Mouse (Mus musculus) brain, embryonic 18.5 days (tissue): ENCODE data around the gene Nav1.

Experiments
- DNase-seq: peaks from one replicate; pipeline ENCODE4 v3.0.0-alpha.2; 2012; ENCODE audit warnings: low read depth, low spot score

The Nav1 gene

DNA sequence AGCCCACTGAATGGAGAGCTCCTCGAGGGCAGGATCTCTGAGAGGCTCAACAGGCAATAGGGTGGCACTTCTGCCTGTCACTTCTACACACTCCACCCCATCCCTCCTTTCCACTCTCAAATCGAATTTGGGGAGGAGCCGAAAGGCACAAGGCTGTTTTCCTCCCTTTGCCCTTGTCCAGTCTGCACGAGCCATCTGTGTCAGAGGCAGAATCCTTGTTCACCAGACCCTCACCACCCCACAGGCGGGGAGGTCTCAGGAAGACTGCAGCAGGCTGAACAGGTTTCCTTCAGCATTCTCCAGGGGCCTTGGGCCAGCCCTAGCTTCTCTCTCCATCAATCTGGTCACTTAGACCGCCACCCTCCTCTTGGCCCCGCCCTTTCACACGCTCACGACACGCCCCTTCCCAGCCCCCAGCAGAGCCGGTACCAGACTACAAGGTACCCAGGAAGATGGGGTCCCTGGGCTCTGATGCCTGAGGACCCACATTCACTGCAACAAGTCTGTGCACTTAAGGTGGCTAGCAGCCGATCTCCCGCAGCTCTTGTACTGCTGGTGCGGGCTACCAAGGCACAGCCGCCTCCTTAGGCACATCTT, 23.9 kb downstream of the Nav1 start:
- no peak for DNase-seq

DNA sequence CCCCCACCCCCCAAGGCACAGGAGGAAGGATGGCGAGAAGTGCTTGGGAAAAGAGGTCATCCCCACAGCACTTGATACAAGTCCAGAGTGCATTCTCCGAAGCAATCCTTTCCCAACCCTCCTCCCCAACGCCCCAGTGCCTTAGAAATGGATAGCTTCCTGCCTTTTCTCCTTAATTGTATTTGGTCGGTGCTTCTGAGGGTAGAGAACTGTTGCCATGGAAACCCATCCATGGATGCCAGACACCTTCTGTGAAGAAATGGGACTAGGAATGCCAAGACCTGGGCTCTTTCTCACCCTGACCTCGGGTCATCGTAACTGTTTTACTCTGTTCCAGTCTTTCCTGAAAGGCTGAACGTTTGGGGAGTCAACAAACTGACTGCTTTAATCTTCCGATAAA, 26.1 kb downstream of the Nav1 start:
- DNase-seq = no peak

DNA sequence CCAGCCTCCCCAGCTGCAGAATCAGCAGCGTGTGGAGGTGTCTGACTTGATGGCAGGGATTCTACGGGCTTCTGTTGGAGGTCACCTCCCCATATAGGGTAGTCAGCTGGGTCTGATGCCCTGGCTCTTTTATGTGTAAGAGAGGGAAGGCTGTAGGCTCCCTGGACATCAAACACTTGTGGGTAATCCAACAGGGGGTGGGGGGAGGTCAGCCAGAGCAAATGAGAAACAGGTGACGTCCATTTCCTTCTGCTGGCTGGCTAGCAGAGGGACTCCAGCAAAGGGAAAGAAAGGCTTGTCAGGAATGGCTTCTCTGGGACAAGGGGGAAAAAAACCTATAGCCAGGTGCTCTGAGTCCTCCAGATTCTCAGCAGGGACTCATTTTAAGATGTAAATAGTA, 28.0 kb downstream of the Nav1 start:
- no peak for DNase-seq

DNA sequence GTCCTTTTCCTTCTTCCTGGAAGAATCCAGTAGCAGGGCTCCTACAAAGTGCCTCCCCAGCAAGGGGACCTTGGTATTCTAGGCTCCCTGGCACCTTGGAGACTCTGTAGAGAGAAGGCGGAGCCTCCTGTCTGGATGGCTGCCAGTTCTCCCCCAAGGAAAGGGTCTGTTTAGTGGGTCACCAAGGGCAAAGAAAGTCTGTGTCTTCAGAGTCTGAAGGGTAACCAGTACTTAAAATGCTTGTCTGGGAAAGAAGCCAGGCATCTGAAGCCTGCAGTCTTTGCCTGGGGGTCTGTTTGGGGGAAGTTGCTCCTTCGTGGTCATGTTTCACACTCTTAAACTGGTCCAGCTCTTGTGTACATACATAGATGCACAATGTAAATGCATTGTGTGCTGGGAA, 29.3 kb downstream of the Nav1 start:
- DNase-seq = no peak

DNA sequence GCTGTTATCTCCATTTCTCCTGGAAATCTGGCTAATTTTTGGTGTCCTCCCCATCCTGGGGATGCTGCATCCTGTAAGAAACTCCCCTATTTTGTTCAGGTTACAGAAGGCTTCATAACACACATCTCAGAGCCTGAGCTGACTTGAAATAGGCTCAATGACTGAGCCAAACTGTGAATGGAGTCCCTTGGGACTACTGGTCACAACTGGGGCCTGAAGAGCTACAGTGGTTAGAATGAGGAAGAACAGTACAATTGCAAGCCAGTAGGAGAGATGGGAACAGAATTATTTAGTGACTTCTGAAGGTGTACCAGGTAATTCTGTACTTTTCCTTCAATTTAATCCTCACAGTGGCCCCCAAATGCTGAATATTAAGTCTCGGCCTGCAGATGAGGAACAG, 31.7 kb downstream of the Nav1 start:
- DNase-seq = no peak

DNA sequence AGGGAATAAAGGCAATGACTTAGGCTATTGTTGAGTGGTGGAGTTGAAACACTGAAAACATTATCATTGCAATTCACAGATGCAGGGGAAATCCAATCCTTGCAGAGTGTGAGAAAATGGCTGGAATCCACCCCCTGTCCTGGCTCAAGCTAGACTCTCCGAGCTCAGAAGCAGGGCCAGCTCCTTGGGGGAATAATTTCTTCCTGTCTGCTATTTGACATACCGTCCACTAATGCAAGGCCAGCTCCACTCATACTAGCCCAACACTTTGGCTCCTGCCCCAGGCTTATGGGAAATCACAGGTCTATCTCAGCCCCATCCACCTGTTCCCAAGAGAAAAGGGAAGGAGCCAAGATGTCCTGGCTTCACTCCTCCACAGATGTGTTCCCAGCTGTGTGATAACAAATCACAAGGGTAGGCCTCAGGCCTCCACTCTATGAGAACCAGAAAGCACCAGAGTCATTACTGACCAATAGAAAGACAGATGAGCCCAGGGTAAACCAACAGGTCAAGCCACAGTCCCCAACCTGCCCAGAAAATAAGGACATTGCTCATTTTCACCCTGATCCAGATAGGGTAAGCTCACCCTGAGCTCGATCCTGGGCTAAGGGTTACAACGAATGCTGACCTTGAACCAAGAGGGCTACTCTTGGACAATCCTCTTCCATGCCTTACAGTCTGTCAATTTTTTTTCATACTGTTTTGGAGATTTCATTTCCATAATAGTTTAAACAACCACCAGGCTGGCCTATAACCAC, 32.5 kb downstream of the Nav1 start:
- DNase-seq = no peak

DNA sequence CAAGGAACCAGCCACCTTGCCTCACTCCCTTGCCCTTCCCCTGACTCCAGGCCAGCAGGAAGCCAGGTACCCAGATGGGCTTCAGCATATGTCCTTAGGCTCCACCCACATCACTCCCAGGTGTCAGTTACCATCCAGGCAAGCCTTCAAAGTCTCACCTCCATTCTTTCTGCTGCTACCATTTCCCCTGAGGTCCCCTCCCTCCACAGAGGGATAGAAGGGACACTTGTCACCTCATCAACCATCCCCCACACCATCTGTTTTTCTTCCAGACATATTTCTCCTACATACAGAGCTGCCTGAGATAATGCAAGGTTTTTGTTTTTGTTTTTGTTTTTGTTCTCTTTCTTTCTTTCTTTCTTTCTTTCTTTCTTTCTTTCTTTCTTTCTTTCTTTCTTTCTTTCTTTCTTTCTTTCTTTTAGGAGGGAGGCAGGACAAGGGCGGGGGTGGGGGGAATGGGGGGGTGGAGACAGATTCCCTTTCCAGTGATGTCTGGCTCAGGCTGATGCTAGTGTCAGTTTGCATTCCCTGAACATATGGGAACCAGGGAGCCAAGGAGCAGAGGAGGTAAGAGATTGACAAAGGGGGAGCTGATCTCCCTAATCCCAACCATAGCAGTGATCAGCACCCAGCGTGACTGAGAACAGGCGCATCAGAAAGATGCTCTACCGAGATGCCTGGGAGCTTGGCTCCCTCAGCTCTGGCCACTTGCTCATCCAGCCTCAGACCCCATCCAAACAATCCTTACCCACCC, 34.8 kb downstream of the Nav1 start:
- no peak for DNase-seq

DNA sequence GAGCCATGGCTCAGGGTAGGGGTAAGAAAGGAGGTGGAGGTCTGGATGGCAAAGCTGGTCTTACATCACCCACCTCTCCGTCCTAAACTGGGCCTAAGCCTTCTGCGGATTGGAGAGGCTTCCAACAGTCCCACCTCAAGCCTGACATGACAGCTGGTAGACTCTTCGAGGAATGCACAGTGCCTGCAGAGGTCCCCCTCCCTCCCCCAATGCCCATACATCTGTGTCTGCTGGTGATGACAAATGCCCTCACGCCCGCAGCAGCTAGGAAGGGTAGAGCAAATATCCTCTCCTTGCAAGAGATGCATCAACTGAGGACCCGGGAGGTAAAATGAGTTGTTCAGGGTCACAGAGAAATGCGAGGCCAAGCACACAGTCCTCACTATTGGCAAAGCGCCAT, 39.0 kb downstream of the Nav1 start:
- no peak for DNase-seq

DNA sequence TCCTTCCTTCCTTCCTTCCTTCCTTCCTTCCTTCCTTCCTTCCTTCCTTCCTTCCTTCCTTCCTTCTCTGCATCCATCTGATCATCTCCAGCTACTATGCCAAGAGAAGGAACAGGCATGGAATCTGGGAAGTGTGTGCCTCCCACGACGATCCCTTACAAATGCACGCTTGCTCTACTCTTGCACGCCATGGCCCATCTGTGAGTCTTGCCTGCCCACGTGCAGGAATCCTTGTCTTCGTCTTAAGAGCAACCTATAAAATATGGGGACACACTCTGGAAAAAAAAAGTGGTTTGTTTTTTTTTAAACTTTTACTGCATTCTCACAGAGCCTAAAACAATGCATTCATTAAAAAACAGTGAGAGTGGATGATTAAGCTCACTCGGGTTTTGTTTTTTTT, 40.5 kb downstream of the Nav1 start:
- DNase-seq = no peak

DNA sequence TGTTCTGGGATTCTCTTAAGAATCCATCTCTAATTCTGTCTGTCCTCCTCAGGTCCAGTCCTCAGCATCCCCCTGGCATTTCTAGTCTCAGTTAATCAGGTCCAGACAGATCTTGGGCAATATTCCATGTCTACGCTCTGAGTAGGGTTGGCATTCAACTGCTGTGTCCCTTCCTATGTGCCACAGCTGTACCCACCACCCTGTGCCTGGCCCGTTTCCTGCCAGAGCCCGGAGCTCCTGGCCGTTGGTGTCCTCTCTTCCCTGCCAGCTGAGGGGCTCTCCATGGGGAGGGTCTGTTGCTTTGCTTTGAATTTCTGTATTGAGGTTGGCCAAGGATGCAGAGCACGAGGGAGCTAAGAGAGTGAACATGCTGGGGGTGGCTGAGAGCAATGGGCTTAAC, 41.3 kb downstream of the Nav1 start:
- no peak for DNase-seq

DNA sequence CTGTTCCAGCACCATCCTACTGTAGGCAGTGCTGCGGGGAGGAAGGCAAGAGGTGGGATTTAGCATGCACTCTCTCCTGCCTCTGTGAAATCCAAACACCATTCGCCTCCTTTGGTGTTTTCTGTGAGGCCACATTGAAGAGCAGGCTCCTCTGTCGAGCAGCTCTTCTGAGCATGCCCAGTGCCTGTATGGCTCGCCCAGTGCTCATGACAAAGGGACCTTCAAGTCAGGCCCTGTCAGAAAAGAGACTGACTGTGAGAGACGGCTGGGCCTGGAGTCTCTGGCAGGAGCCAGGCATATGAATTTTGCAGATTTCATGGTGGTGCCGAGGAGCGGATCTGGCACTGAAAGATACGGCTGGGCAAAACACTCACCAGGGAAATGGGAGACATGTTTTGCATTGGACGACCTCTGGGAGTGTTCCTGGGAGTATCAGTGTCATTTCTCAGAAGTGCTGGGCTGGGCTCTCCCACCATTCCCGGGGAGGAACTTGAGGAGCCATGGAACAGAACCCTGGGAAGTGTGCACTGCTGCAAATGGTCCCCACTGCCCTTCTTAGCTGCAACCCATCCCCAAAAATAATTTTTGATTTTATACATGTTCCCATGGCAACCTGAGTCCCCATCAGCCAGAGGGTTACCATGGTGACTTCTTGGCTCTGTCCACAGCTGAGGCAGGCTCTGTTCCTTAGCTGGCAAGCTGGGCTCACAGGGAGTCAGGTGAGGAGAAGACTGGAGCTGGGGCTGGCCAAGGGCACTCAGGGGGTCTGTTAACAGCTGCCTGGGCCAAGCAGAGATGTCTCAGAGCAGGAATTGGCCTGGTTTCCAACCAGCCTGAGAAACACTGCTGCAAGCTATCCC, 42.2 kb downstream of the Nav1 start:
- DNase-seq = no peak

DNA sequence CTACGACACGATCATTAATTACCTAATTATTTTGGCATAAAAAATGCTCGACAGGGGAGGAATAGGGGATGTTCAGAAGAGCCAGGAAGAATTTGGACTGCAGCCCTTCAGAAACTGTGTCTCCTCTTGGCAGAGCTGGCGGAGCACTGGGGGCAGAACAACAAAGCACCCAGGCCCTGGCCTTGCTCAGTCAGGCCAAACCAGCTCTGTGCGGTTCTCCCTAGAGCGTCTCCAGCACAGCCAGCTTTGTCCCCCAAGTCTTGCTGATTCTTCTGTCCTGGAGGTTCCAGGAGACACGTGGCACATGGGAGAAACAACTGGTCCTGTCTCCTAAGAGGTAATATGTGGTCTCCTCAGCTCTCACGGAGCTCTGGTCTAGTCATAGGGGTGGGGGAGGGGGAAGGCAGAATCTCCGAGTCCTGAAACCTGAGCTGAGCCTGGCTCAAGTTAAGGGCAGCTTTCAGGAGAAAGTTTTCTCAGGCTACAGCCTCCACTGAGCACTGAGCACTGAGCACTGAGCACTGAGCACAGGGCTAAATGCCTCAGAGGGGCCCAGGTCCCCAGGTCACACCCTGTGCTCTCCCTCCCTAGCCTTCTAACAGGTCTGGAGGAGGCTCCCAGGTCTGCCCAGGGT, 43.2 kb downstream of the Nav1 start:
- DNase-seq = no peak

DNA sequence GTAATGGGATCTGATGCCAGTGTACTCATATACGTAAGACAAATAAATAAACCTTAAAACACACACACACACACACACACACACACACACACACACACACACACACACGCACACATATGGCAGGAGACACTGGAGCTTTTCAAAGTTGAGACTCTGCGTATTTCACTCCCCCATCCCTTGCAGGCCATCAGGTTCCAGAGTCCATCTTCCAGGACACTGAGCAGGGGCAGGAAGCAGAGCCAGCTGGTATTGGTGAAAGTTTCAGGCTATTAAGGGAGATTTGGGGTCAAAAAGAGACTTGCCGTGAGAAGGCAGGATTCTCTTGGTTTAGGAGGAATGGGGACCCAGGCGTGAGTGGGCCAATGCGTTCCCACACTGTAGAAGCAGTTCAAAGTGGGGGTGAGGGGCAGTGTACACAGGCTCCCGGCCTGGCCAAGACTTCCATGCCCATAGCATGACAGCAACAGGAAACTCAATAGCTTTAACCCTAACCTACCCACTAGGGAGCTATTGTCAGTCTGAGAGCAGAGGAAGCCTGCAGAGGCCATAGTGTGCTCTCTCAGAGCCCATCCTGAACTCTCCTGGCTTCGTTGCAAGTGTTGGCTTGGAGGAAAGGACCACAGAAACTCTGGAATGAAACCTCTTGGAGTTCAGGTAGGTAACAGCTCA, 44.0 kb downstream of the Nav1 start:
- DNase-seq = no peak

DNA sequence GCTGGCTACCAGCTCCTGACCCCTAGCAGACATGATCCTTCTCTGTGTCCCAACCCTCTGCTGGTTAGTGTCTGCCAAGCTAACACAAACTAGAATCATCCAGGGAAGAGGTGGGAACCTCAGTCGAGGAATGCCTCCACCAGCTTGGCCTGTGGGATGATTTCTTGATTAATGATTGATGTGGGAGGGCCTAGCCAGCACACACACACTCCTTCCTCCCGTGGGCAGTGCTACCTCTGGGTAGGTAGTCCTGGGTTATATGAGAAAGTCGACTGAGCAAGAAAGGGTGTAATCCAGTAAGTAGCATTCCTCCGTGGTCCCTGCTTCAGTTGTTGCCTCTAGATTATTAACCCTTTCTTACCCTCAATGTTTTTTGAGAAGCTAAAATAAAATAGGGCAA, 45.0 kb downstream of the Nav1 start:
- DNase-seq = no peak

DNA sequence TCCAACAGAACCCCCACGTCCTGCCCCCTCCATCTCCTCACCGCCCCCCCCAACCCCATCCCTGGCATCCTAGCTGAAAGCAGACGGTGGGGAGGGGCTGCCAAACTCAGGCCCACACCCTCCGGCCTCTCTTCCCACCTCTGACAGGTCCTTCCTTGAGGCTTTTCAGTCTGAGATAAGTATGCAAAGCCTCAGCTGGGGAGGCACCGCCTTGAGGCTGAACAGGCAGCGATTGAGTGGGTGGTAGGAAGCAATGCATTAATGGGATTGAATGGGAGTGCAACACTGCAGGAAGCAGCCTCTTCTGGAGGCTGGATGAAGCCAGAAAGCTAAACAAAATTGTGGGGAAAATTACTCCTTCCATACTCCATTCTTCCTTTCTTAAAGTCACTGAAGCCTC, 45.8 kb downstream of the Nav1 start:
- no peak for DNase-seq

DNA sequence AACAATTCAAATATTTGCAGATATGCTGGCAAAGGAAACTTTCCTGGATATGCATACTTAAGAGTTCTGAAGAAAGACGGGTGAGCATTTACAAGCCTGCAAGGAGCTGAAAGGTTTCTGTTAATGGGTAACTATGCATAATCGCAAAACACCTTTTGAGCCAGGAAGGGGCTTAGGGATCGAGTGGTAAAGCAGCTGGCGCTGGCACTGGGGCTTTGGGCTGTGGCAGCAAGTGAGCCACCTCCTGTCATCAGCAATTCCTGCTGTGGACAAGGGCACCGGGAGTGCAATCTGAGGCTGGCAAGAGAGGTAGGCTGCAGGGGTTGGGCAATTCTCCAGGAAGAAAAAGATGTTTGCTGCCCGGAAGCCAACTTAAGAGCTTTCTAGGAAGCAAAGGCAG, 49.1 kb downstream of the Nav1 start:
- DNase-seq = no peak

DNA sequence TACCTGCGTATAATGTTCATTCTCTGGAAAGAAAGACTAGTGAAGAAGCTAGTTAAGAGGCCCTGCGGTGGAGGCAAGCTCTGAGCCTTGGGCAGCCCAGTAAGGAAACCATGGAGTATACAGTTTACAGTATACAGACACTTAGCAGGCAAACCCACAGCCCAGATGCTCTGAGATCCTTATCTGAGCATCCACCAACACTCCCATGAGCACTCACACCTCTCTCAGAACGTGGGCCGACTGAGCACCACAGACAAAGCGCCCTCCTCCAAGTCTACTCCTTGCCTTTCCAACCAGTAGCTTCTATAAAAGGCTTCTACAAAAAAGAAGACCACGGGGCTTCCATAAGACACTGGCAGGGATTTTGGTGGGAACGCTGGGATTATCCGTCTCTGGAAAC, 51.2 kb downstream of the Nav1 start:
- no peak for DNase-seq

DNA sequence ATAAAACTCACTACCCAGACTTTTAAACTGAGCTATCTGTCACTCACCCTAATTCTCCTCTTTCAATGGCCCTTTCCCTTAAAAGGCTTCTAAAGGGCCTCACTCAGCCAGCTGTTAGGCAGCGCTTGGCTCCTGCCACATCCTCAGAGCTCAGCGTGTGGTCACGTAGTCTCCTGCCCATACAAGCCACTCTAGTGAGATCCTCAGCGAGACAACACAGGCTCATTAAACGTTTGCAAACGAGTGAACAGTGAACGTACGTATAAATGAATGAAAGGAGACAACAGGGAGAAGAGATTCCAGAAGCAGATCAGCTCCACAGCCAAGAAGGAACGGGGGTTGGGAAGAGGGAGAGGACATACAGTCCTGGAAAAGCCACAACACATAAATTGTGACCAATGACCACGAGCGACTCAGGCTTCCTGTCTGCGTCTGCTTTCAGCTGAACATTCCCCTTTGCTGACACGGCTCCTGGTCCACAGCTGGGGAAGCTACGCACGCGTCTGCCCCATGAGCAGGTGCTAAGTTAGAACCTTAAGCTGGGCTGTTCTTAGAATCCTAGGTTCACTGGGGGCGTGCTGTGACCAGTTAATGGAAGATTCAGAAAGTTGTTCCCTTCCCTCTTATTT, 52.3 kb downstream of the Nav1 start:
- DNase-seq = no peak

DNA sequence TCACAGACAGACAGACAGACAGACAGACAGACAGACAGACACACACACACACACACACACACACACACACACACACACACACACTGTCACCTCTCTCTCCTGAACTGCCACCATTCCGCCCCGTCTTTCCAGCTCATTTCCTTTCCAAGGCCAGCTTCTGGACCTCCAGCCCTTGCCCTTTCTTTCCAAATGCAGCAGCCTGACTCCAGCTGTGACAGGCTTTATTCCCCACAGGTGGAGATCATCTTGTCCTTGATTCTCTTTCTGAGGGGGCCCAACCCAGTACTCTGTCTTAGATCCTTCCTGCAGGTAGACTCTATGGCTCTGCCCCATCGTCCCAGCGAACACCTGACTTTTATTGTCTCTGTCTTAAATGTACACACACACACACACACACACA, 53.5 kb downstream of the Nav1 start:
- no peak for DNase-seq

DNA sequence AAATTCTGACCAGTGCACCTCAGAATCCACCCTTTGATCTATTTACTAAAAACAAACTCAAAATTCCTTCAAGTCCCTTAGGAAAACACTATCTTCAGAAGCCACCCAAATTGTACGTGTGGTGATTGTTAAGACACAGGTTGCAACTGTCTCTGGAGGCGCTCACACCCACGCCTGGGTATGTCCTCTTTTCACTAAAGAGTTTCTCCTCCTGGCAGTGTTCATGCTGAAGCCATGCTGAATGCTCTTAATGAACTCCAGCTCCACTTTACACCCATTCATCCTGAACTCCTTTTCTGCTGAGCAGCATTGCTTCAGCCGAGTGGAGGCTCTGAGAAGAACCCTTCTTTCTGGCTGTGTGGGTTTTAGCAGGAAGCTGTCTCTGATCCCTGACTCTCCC, 53.9 kb downstream of the Nav1 start:
- no peak for DNase-seq

DNA sequence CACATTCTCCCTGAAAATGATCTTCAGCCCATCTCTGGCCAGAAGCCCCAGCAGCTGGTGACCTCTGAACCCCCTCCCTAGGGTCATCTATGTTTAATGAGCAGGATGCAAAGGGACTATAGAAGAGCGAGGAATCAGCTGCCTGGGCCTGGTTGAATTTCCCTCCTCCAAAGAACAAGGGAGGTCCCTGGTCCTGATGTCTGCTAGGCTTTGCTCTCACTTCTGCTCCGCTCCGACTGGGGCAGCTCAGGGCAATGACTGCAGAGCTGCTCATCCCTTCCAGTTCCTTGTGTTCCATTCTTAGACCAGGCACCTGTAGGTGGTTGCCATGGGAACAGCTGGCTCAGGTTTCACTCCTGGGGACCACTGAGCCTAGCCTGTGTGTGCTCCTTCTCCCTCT, 56.2 kb downstream of the Nav1 start:
- DNase-seq = no peak
